Mouse (Mus musculus) heart, postnatal 0 days (tissue): ENCODE data around the gene Pla2g2c. TPM values are rescaled to one million over a fixed set of nuclear protein-coding genes. Genes with fewer than 3 reads are reported as not detected.

ENCODE experiments used
- ATAC-seq: fragments of 200-750 bp; cut with Nextera tagmentation; 2 replicates; pipeline ENCODE4 v1.8.0; 2017; ENCODE audit warnings: low read depth, moderate number of reproducible peaks, moderate library complexity; ENCODE audit not compliant: insufficient read depth
- DNase-seq: peaks from one replicate; pipeline ENCODE4 v3.0.0-alpha.2; 2016; ENCODE audit warnings: low spot score
- H3K27ac ChIP-seq: fragments of 300-500 bp; sonication (generic); 2 replicates; pipeline ENCODE4 v1.5.1; 2014; ENCODE audit warnings: low read depth, mild to moderate bottlenecking
- H3K27me3 ChIP-seq: fragments of 300-500 bp; sonication (generic); 2 replicates; pipeline ENCODE4 v1.6.1; 2014; ENCODE audit warnings: low read length, mixed read lengths; ENCODE audit not compliant: control insufficient read depth, insufficient read depth
- H3K36me3 ChIP-seq: fragments of 300-500 bp; sonication (generic); replicated peaks from 2 replicates; pipeline ENCODE4 v1.6.1; 2014; ENCODE audit warnings: low read length, mixed read lengths; ENCODE audit not compliant: control insufficient read depth, insufficient read depth
- H3K4me1 ChIP-seq: fragments of 300-500 bp; sonication (generic); 2 replicates; pipeline ENCODE4 v1.6.1; 2014; ENCODE audit warnings: antibody characterized with exemption; ENCODE audit not compliant: control insufficient read depth, insufficient read depth
- H3K4me2 ChIP-seq: fragments of 300-500 bp; sonication (generic); 2 replicates; pipeline ENCODE4 v1.6.1; 2014; ENCODE audit warnings: low read depth, mild to moderate bottlenecking, low read length, moderate library complexity
- H3K4me3 ChIP-seq: fragments of 300-500 bp; sonication (generic); 2 replicates; pipeline ENCODE4 v1.5.1; 2014; ENCODE audit warnings: low read depth, low read length
- H3K9ac ChIP-seq: fragments of 300-500 bp; sonication (generic); replicated peaks from 2 replicates; pipeline ENCODE4 v1.6.1; 2014; ENCODE audit warnings: low read depth, low read length, mixed read lengths
- H3K9me3 ChIP-seq: fragments of 300-500 bp; sonication (generic); replicated peaks from 2 replicates; pipeline ENCODE4 v1.6.1; 2016; ENCODE audit warnings: low read length; ENCODE audit not compliant: control insufficient read depth
- CTCF ChIP-seq: IDR thresholded peaks from 2 replicates; pipeline ENCODE4 v1.5.1; 2016; ENCODE audit warnings: antibody characterized with exemption, control low read depth, low read depth
- EP300 ChIP-seq: IDR thresholded peaks from 2 replicates; pipeline ENCODE4 v1.6.1; 2016; ENCODE audit warnings: antibody characterized with exemption, low read depth
- WGBS: fragments of 180-500 bp; shearing (Covaris S2); extraction: QIAGEN DNeasy Blood & Tissue Kit; methylation state at CpG from one replicate; pipeline ENCODE4 v1.1.7; 2014; 5-methylcytosine and 5-hydroxymethylcytosine counted together
- polyA plus RNA-seq: library from polyadenylated mRNA; unstranded; fragments of >200 nt; fragmentation: Nextera tagmentation; extraction: Ambion mirVana; gene quantifications from 2 replicates; pipeline ENCODE4 v1.2.1, GENCODE M21; 2015
- total RNA-seq: library from RNA; depleted of rRNA; stranded (reverse); fragments of >200 nt; gene quantifications from 2 replicates; pipeline ENCODE4 v1.2.3, GENCODE M21; 2014; ENCODE audit warnings: low replicate concordance

Pla2g2c gene
- total and polyA plus RNA-seq, 2 experiments from 2014 or later: 0.27 TPM; not detected in 1

- H3K4me1 ChIP-seq: no peaks in the 10 kb centered on the region
- no peaks in the 10 kb centered on the region for H3K9me3 ChIP-seq
- no peak overlapping the region for H3K4me2 ChIP-seq
- no peak overlapping the region for H3K4me3 ChIP-seq
- H3K36me3 ChIP-seq: no peaks in the 10 kb centered on the region
- DNase-seq (no peak), ATAC-seq (no peak)
- WGBS: 76% methylated on average over 10 of the region's 10 CpGs
- H3K9ac ChIP-seq: no peak overlapping the region
- H3K27me3 ChIP-seq: peaks cover 11% of the 10 kb centered on the region
- no peak for TF ChIP-seq EP300
- no peak for TF ChIP-seq CTCF
- no peak overlapping the region for H3K27ac ChIP-seq
These were observed 47.4 kb downstream of the Pla2g2c start for GRCm38 (mm10) chr4:138771970-138772369.

GRCm38 (mm10) chr4:138772386-138772785, 47.8 kb downstream of the Pla2g2c start:
- no peak overlapping the region for H3K27ac ChIP-seq
- ATAC-seq (no peak), DNase-seq (no peak)
- no peak for TF ChIP-seq CTCF
- no peak for TF ChIP-seq EP300
- no peaks in the 10 kb centered on the region for H3K36me3 ChIP-seq
- H3K4me3 ChIP-seq: no peak overlapping the region
- 55% methylated on average over 5 of the region's 5 CpGs for WGBS
- no peak overlapping the region for H3K9ac ChIP-seq
- no peaks in the 10 kb centered on the region for H3K4me1 ChIP-seq
- no peaks in the 10 kb centered on the region for H3K9me3 ChIP-seq
- H3K4me2 ChIP-seq: no peak overlapping the region
- H3K27me3 ChIP-seq: peaks cover 10% of the 10 kb centered on the region

GRCm38 (mm10) chr4:138775435-138775834, 50.8 kb downstream of the Pla2g2c start, which contains the start of gene Pla2g2d:
Gene Pla2g2d, plus strand, starts transcription at chr4:138775735.
- H3K4me3 ChIP-seq: no peak within 1 kb of the TSS
- H3K4me1 ChIP-seq: no peaks in the 10 kb centered on the region
- no peak for ATAC-seq
- no peak within 1 kb of the TSS for H3K4me2 ChIP-seq
- no peak for DNase-seq
- no peak for TF ChIP-seq EP300
- no peak for TF ChIP-seq CTCF
- no peak within 1 kb of the TSS for H3K27ac ChIP-seq
- 73% methylated on average over 6 of the region's 6 CpGs for WGBS
- no peaks in the 10 kb centered on the region for H3K9me3 ChIP-seq
- H3K9ac ChIP-seq: no peak within 1 kb of the TSS
- H3K27me3 ChIP-seq: peaks cover 23% of the 10 kb centered on the region
- H3K36me3 ChIP-seq: no peaks in the 10 kb centered on the region

DNA sequence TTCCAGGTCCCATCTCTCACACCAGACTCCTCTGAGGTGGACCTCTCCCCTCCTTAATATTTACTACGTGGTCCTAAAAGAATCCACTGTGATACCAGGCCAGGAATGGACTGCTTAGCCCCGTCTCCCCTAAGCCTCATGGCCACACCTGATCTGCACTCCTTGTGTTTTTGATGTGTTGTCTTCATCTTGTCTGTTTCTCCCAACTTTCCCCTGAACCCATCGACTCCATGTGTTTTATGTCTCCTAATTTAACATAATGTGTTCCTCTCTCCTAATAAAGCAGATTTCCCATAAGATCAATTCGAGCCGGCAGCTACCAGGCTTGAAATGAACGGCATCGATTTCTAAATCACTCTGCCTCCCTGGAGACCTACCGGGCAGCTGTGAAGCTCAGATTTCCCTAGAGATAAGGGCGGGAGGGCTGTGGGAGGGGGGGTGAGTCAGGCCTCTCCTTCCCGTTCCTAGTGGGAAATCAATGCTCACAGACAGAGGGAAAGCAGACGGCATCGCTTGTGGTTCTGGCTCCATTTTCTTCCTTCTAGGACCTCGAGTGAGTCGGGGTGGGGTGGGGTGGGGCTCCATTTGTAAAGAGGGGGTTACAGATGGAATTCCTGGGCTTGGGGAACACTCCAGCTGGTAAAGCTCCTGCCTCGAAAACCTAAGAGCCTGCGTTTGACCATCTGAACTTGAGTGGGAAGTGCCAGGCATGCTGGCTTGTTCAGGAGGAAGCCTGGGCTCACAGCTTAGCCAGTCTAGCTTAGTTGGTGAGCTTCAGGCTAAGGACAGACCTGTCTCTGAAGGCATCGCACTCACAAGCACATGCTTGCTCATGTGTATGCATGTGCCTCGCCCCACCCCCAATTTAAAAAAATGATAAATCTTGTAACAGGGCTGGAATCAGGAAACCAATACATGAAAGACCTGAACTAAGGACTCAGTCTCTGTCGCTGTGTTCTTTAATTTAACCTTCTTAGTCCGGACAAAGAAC, 53.1 kb downstream of the Pla2g2c start:
- DNase-seq: no peak
- Histone ChIP-seq H3K4me2 (no peak overlapping the region), H3K9ac (no peak overlapping the region), H3K9me3 (no peaks in the 10 kb centered on the region), H3K4me3 (no peak overlapping the region), H3K27ac (no peak overlapping the region), H3K4me1 (no peaks in the 10 kb centered on the region), H3K36me3 (no peaks in the 10 kb centered on the region), H3K27me3 (peaks cover 20% of the 10 kb centered on the region; the same call in 1 of the 2 replicates)
- TF ChIP-seq EP300: no peak
- TF ChIP-seq CTCF: no peak
- WGBS: 48% methylated on average over 20 of the region's 20 CpGs
- ATAC-seq: no peak

GRCm38 (mm10) chr4:138780300-138780699, 55.7 kb downstream of the Pla2g2c start:
- no peak overlapping the region for H3K4me3 ChIP-seq
- H3K9me3 ChIP-seq: no peaks in the 10 kb centered on the region
- no peak for DNase-seq
- no peak for TF ChIP-seq EP300
- TF ChIP-seq CTCF: no peak
- ATAC-seq: no peak
- peaks cover 25% of the 10 kb centered on the region; the same call in 1 of the 2 replicates for H3K27me3 ChIP-seq
- H3K4me1 ChIP-seq: no peaks in the 10 kb centered on the region
- no peak overlapping the region for H3K4me2 ChIP-seq
- no peak overlapping the region for H3K9ac ChIP-seq
- H3K36me3 ChIP-seq: no peaks in the 10 kb centered on the region
- 75% methylated on average over 5 of the region's 5 CpGs for WGBS
- H3K27ac ChIP-seq: no peak overlapping the region
